Mouse (Mus musculus): ENCODE results near the gene Gabarapl2. TPM values are rescaled to one million over a fixed set of nuclear protein-coding genes. Genes with fewer than 3 reads are reported as not detected.
A peak's percentile ranks its signal among the peaks of the same experiment; 100 is the strongest.

The Gabarapl2 gene
- polyA plus RNA-seq, 1 experiment: 25.4 TPM

DNA sequence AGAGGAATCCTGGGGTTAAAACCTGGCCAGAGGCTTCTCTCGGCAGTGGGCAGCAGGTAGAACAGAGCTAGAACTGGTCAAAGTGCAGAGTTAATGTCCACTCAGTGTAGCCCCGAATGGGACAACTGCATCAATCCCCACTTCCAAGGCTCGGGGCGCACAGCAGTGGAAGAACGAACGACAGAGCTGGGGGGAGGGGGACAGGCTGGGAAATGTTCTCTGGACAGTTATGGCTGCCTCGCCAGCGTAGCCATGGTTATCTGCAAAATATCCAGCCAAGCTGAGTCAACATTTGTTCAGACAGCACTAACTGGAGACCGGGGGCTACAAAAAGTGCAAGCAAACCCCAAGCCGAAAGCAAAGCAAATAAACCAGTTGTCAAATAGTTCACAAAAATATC lies 37.6 kb downstream of the Gabarapl2 start:
- no peak overlapping the region for H3K4me3 ChIP-seq (ENCODE audit: extremely low read depth, insufficient read depth, insufficient read length)
- H3K4me1 ChIP-seq (ENCODE audit: control insufficient read depth, insufficient read depth, insufficient read length): no peaks in the 10 kb centered on the region; the same call in 1 of the 2 replicates
- 93% methylated on average over 10 of the region's 10 CpGs for WGBS
- no peaks in the 10 kb centered on the region for H3K27me3 ChIP-seq (ENCODE audit: control insufficient read depth, insufficient read depth, low read length)
- TF ChIP-seq CTCF (IDR thresholded peaks at IDR 0.05; ENCODE audit: extremely low read depth, insufficient read depth, insufficient read length, insufficient replicate concordance) (no peak), POLR2A (IDR thresholded peaks at IDR 0.05; ENCODE audit: low read depth, low read length) (no peak)
- no peak for DNase-seq (ENCODE audit: low read depth in 1 of 2, low spot score in 2 of 2)
- H3K36me3 ChIP-seq (ENCODE audit: control insufficient read depth, insufficient read depth, low read length): peaks cover 8% of the 10 kb centered on the region; the same call in 1 of the 2 replicates
- no peak overlapping the region for H3K27ac ChIP-seq (ENCODE audit: insufficient read depth, low read length)

DNA sequence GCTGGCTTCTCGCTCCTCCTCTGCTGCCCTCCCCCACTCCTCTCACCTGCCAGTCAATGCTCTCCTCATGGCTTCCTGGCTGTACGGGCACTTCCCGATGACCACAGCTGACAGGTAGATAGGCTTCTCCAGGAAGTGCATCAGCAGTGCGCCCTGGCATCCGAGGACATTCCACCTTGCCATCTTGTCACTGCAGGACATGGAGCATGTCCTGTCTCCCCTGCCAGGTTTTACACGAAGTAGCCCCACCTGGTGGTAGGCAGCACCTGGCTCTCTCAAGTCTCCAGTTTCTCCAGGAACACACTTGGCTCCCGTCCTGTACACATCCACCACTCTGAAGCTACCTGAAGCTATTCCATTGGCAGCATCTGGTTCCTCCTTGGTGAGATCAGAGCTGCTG lies 41.6 kb downstream of the Gabarapl2 start:
- TF ChIP-seq CTCF (IDR thresholded peaks at IDR 0.05; ENCODE audit: extremely low read depth, insufficient read depth, insufficient read length, insufficient replicate concordance) (no peak), POLR2A (IDR thresholded peaks at IDR 0.05; ENCODE audit: low read depth, low read length) (no peak)
- Histone ChIP-seq H3K36me3 (ENCODE audit: control insufficient read depth, insufficient read depth, low read length) (peaks cover 15% of the 10 kb centered on the region), H3K27ac (ENCODE audit: insufficient read depth, low read length) (no peak overlapping the region), H3K4me3 (ENCODE audit: extremely low read depth, insufficient read depth, insufficient read length) (no peak overlapping the region), H3K27me3 (ENCODE audit: control insufficient read depth, insufficient read depth, low read length) (no peaks in the 10 kb centered on the region), H3K4me1 (ENCODE audit: control insufficient read depth, insufficient read depth, insufficient read length) (no peaks in the 10 kb centered on the region; the same call in 1 of the 2 replicates)
- 82% methylated on average over 7 of the region's 7 CpGs for WGBS
- no peak for DNase-seq (ENCODE audit: low read depth in 1 of 2, low spot score in 2 of 2)

DNA sequence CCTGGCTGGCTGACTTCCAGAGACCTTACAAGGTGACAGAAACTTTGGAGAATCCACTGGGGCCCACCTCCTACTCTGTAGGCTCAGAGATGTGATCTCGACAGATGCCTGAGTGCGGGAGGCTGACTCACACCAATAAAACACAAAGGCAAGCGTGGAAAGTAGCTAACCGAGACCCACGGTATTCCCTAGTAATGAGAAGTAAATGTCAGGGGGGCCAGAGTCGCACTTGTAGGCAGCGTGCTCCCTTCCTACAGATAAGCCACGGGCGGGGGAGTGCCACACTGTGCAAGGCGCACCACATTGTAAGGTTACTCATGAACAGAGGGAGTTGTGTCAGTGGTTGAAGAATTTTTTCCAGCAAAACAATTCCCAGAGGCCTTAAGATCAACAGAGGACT lies 44.0 kb downstream of the Gabarapl2 start:
- Histone ChIP-seq H3K4me1 (ENCODE audit: control insufficient read depth, insufficient read depth, insufficient read length) (no peaks in the 10 kb centered on the region), H3K4me3 (ENCODE audit: extremely low read depth, insufficient read depth, insufficient read length) (no peak overlapping the region), H3K27me3 (ENCODE audit: control insufficient read depth, insufficient read depth, low read length) (no peaks in the 10 kb centered on the region), H3K36me3 (ENCODE audit: control insufficient read depth, insufficient read depth, low read length) (peaks cover 16% of the 10 kb centered on the region), H3K27ac (ENCODE audit: insufficient read depth, low read length) (no peak overlapping the region)
- TF ChIP-seq CTCF (IDR thresholded peaks at IDR 0.05; ENCODE audit: extremely low read depth, insufficient read depth, insufficient read length, insufficient replicate concordance): no peak
- no peak for TF ChIP-seq POLR2A (IDR thresholded peaks at IDR 0.05; ENCODE audit: low read depth, low read length)
- 85% methylated on average over 10 of the region's 10 CpGs for WGBS
- no peak for DNase-seq (ENCODE audit: low read depth in 1 of 2, low spot score in 2 of 2)

DNA sequence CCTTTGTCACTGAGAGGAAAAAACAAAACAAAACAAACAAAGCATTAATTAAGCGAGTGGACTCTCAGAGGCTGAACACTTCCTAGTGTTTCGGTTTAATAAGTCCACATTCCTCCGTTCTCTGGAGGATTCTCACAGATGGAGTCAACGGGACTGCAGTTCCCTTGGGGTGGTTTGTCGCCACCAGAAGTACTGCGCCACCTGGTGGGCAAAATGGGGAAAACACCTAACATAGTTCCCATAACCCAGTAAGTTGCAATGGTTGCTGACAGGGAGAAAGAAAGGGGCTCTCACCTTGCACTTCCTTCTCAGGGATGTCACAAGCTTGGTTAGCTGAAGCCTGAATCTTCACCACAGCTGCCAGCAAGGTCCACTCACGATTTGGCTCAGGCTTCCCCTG lies 49.4 kb downstream of the Gabarapl2 start:
- Histone ChIP-seq H3K36me3 (ENCODE audit: control insufficient read depth, insufficient read depth, low read length) (peaks cover 18% of the 10 kb centered on the region), H3K4me1 (ENCODE audit: control insufficient read depth, insufficient read depth, insufficient read length) (no peaks in the 10 kb centered on the region), H3K27me3 (ENCODE audit: control insufficient read depth, insufficient read depth, low read length) (no peaks in the 10 kb centered on the region), H3K4me3 (ENCODE audit: extremely low read depth, insufficient read depth, insufficient read length) (no peak overlapping the region), H3K27ac (ENCODE audit: insufficient read depth, low read length) (no peak overlapping the region)
- WGBS: 6% methylated on average over 7 of the region's 7 CpGs
- DNase-seq (ENCODE audit: low read depth in 1 of 2, low spot score in 2 of 2): peak; percentile 57 to 74
- TF ChIP-seq CTCF (IDR thresholded peaks at IDR 0.05; ENCODE audit: extremely low read depth, insufficient read depth, insufficient read length, insufficient replicate concordance) (peak; percentile 73; the same call in 1 of the 2 replicates), POLR2A (IDR thresholded peaks at IDR 0.05; ENCODE audit: low read depth, low read length) (no peak)

- Histone ChIP-seq H3K4me1 (ENCODE audit: control insufficient read depth, insufficient read depth, insufficient read length) (no peaks in the 10 kb centered on the region), H3K27ac (ENCODE audit: insufficient read depth, low read length) (no peak overlapping the region), H3K27me3 (ENCODE audit: control insufficient read depth, insufficient read depth, low read length) (no peaks in the 10 kb centered on the region), H3K4me3 (ENCODE audit: extremely low read depth, insufficient read depth, insufficient read length) (no peak overlapping the region), H3K36me3 (ENCODE audit: control insufficient read depth, insufficient read depth, low read length) (peaks cover 20% of the 10 kb centered on the region)
- TF ChIP-seq CTCF (IDR thresholded peaks at IDR 0.05; ENCODE audit: extremely low read depth, insufficient read depth, insufficient read length, insufficient replicate concordance): no peak
- TF ChIP-seq POLR2A (IDR thresholded peaks at IDR 0.05; ENCODE audit: low read depth, low read length): no peak
- no peak for DNase-seq (ENCODE audit: low read depth in 1 of 2, low spot score in 2 of 2)
- WGBS: 64% methylated on average over 8 of the region's 8 CpGs
Observed at GRCm38 (mm10) chr8:111991278-111991677, 50.8 kb downstream of the Gabarapl2 start.

GRCm38 (mm10) chr8:111992013-111992702 lies 51.7 kb downstream of the Gabarapl2 start, which contains the start of gene Adat1:
Gene Adat1 (minus strand): TSS chr8:111992302.
- Histone ChIP-seq H3K4me1 (ENCODE audit: control insufficient read depth, insufficient read depth, insufficient read length) (no peaks in the 10 kb centered on the region), H3K27me3 (ENCODE audit: control insufficient read depth, insufficient read depth, low read length) (no peaks in the 10 kb centered on the region), H3K27ac (ENCODE audit: insufficient read depth, low read length) (no peak within 1 kb of the TSS), H3K36me3 (ENCODE audit: control insufficient read depth, insufficient read depth, low read length) (peaks cover 23% of the 10 kb centered on the region), H3K4me3 (ENCODE audit: extremely low read depth, insufficient read depth, insufficient read length) (peak within 1 kb of the TSS; percentile 92)
- peak; percentile 73 to 89 for DNase-seq (ENCODE audit: low read depth in 1 of 2, low spot score in 2 of 2)
- 4% methylated on average over 33 of the region's 33 CpGs for WGBS
- TF ChIP-seq CTCF (IDR thresholded peaks at IDR 0.05; ENCODE audit: extremely low read depth, insufficient read depth, insufficient read length, insufficient replicate concordance) (no peak), POLR2A (IDR thresholded peaks at IDR 0.05; ENCODE audit: low read depth, low read length) (peak; percentile 23; the same call in 1 of the 2 replicates)

DNA sequence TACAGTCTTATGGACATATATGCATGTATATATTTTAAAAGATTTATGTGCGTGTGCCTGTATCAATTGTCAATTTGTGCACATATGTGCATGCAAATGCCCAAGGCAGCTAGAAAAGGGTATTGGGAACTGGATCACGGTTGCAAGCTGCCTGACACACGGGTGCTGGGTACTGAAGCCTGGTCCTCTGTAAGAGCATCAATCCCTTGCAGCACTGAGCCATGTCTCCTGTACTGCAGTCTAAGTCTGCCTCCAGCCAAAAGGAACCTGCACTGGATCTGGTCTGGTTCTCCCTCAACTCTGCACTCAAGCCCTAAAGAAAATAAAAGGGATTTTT lies 52.2 kb downstream of the Gabarapl2 start:
- Histone ChIP-seq H3K27ac (ENCODE audit: insufficient read depth, low read length) (no peak overlapping the region), H3K4me3 (ENCODE audit: extremely low read depth, insufficient read depth, insufficient read length) (no peak overlapping the region), H3K4me1 (ENCODE audit: control insufficient read depth, insufficient read depth, insufficient read length) (no peaks in the 10 kb centered on the region), H3K27me3 (ENCODE audit: control insufficient read depth, insufficient read depth, low read length) (no peaks in the 10 kb centered on the region), H3K36me3 (ENCODE audit: control insufficient read depth, insufficient read depth, low read length) (peaks cover 21% of the 10 kb centered on the region)
- TF ChIP-seq POLR2A (IDR thresholded peaks at IDR 0.05; ENCODE audit: low read depth, low read length) (no peak), CTCF (IDR thresholded peaks at IDR 0.05; ENCODE audit: extremely low read depth, insufficient read depth, insufficient read length, insufficient replicate concordance) (no peak)
- no peak for DNase-seq (ENCODE audit: low read depth in 1 of 2, low spot score in 2 of 2)
- WGBS: 71% methylated on average over 3 of the region's 3 CpGs

Other genes starting within 250 kb of the Gabarapl2 start
- 23,675 and 41,549 TPM in 2 replicates for gene Ctrb1, start 249.7 kb upstream of the Gabarapl2 start, polyA plus RNA-seq (2012; rRNA removed)
- 20.4 and 25.1 TPM in 2 replicates for gene Bcar1, start 196.9 kb upstream of the Gabarapl2 start, polyA plus RNA-seq (2012; rRNA removed)
- gene Cfdp1, start 86.4 kb upstream of the Gabarapl2 start, polyA plus RNA-seq (2012; rRNA removed): 2.0 and 2.4 TPM in 2 replicates
- 1.2 and 1.6 TPM in 2 replicates for gene Tmem170, start 64.0 kb upstream of the Gabarapl2 start, polyA plus RNA-seq (2012; rRNA removed)
- 0.13 TPM in 1 of 2 replicates, not detected in the other for gene Chst5, start 30.3 kb upstream of the Gabarapl2 start, polyA plus RNA-seq (2012; rRNA removed)
- gene Tmem231, start 6.8 kb upstream of the Gabarapl2 start, polyA plus RNA-seq (2012; rRNA removed): 2.1 and 3.1 TPM in 2 replicates
- gene Adat1, start 51.6 kb downstream of the Gabarapl2 start, polyA plus RNA-seq (2012; rRNA removed): 2.2 and 2.6 TPM in 2 replicates
- gene Kars, start 70.6 kb downstream of the Gabarapl2 start, polyA plus RNA-seq (2012; rRNA removed): 25.2 and 27.9 TPM in 2 replicates
- 6.9 and 8.1 TPM in 2 replicates for gene Terf2ip, start 70.7 kb downstream of the Gabarapl2 start, polyA plus RNA-seq (2012; rRNA removed)
- gene Gm6793, start 74.3 kb downstream of the Gabarapl2 start, polyA plus RNA-seq (2012; rRNA removed): not detected in 2 replicates